Mouse (Mus musculus) urinary bladder, postnatal 4 days (tissue): ENCODE data around the gene 4930503E14Rik.
"Not testable (repeated sequence)": the region's sequence is repeated elsewhere in the genome, so short reads cannot be mapped to it uniquely, and the experiment has no call there.

Source experiments
- DNase-seq, 2 experiments: peaks; one replicate each; pipeline ENCODE4 v3.0.0; 2021 to 2022; ENCODE audit warnings: low spot score in 2 of 2

The 4930503E14Rik gene

DNA sequence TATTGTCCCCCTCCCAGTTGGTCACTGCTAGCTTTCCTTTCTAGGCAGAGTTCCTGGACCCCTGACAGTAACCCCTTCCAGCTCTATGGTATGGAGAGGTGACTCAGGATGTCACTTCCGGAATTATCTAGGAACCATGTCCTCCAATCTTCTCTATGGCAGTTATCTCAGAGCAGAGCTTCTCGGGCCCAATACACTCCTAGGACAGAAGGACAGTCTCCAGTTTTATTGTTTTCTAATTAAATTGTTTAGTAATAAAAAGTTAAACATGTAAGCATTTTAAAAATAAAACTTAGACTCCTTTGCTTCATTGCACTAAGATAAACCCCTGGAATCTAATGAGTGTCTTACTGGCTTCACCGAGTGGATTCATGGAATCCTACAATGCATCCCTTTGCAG, at the start of gene 4930503E14Rik:
TSS of gene 4930503E14Rik (minus strand) at position 101 of the 400 bp plus-strand sequence.
- not testable (repeated sequence) for DNase-seq

DNA sequence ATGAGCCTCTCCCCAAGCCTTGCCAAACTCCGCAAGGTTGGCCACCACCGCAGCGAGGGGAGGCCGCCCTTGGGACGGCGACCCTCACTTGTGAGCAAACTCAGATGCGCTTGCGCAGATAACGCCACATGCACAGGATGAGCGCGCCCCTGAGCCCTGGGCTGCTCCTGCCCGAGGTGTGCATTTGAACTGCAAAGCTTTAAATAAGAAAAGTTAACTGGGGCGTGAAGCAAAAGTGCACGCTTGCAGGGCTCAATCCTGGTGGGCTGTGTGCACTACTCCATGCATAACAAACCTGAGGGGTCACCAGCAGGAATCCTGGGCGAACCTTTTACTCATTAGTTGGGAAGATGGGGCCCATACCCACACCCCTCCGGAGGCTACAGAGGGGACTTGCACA, 35.0 kb upstream of the 4930503E14Rik start:
- DNase-seq = no peak

DNA sequence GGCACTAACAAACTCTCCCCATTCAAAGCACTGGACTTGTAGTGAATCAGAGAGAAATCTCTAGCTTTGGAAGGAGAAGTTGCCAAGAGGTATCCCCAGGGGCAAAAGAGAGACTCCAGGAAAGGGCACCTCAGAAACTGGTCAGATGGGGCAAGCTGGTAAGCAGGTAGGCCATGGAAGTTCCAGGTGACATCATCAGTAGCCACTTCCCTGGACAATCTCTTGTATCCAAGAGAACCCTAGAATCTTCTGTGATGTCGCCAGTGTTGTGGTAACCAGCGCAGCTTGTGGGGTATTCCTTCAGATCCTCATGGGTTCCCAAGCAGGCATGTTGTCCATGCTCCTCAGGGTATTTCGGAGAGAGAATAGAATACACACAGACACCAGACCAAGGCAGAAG, 15.7 kb downstream of the 4930503E14Rik start, which contains the start of gene Gm8212:
TSS of gene Gm8212 (plus strand) at position 301 of the 400 bp plus-strand sequence.
- DNase-seq = not testable (repeated sequence)

DNA sequence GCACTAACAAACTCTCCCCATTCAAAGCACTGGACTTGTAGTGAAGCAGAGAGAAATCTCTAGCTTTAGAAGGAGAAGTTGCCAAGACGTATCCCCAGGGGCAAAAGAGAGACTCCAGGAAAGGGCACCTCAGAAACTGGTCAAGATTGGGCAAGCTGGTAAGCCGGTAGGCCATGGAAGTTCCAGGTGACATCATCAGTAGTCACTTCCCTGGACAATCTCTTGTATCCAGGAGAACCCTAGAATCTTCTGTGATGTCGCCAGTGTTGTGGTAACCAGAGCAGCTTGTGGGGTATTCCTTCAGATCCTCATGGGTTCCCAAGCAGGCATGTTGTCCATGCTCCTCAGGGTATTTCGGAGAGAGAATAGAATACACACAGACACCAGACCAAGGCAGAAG, 89.5 kb downstream of the 4930503E14Rik start, which contains the start of gene Gm3327:
TSS of gene Gm3327 (plus strand) at position 301 of the 400 bp plus-strand sequence.
- DNase-seq = not testable (repeated sequence)
